Mouse (Mus musculus) c-Kit-positive CD71-negative TER-119-negative erythroid progenitor cells, embryonic 14.5 days (primary cell): ENCODE data around the gene Zdhhc19.

Experiments used
- DNase-seq: peaks from one replicate; pipeline ENCODE4 v3.0.0-alpha.2; 2013; ENCODE audit warnings: low read depth

Zdhhc19 gene

GRCm38 (mm10) chr16:32551346-32551747 is 55.3 kb downstream of the Zdhhc19 start:
- no peak for DNase-seq

GRCm38 (mm10) chr16:32555588-32555987 is 59.5 kb downstream of the Zdhhc19 start:
- DNase-seq = no peak

- DNase-seq = no peak
These were observed 63.4 kb downstream of the Zdhhc19 start for GRCm38 (mm10) chr16:32559493-32559892.

GRCm38 (mm10) chr16:32563056-32563793 is 67.2 kb downstream of the Zdhhc19 start:
- DNase-seq = no peak

- no peak for DNase-seq
These were observed 71.2 kb downstream of the Zdhhc19 start for GRCm38 (mm10) chr16:32567282-32567681.

GRCm38 (mm10) chr16:32568401-32568800 is 72.3 kb downstream of the Zdhhc19 start:
- DNase-seq = no peak

GRCm38 (mm10) chr16:32570042-32570441 is 74.0 kb downstream of the Zdhhc19 start:
- DNase-seq = no peak

- no peak for DNase-seq
These were observed 76.5 kb downstream of the Zdhhc19 start for GRCm38 (mm10) chr16:32572528-32572927.

- DNase-seq = no peak
These were observed 90.4 kb downstream of the Zdhhc19 start for GRCm38 (mm10) chr16:32586482-32586881.

GRCm38 (mm10) chr16:32588568-32588967 is 92.5 kb downstream of the Zdhhc19 start:
- no peak for DNase-seq

GRCm38 (mm10) chr16:32591521-32591920 is 95.5 kb downstream of the Zdhhc19 start:
- DNase-seq = no peak

- DNase-seq = no peak
These were observed 97.3 kb downstream of the Zdhhc19 start for GRCm38 (mm10) chr16:32593283-32593805.

GRCm38 (mm10) chr16:32593916-32594315 is 97.9 kb downstream of the Zdhhc19 start:
- DNase-seq = no peak

GRCm38 (mm10) chr16:32594701-32595100 is 98.6 kb downstream of the Zdhhc19 start:
- DNase-seq = no peak

GRCm38 (mm10) chr16:32595142-32595855 is 99.2 kb downstream of the Zdhhc19 start:
- no peak for DNase-seq

- DNase-seq = no peak
These were observed 101.9 kb downstream of the Zdhhc19 start for GRCm38 (mm10) chr16:32597909-32598381.

GRCm38 (mm10) chr16:32599151-32599550 is 103.1 kb downstream of the Zdhhc19 start:
- no peak for DNase-seq

- DNase-seq = no peak
These were observed 106.2 kb downstream of the Zdhhc19 start for GRCm38 (mm10) chr16:32602193-32602685.

- DNase-seq = no peak
These were observed 111.7 kb downstream of the Zdhhc19 start for GRCm38 (mm10) chr16:32607562-32608343.

GRCm38 (mm10) chr16:32608344-32608711 is 112.3 kb downstream of the Zdhhc19 start:
- DNase-seq = no peak

GRCm38 (mm10) chr16:32608712-32609400 is 112.8 kb downstream of the Zdhhc19 start, which contains the start of gene Tfrc:
TSS of gene Tfrc (plus strand) at chr16:32608920.
- DNase-seq = peak; percentile 98
